Mouse (Mus musculus): ENCODE results near the gene Casz1. TPM values are rescaled to one million over a fixed set of nuclear protein-coding genes. Genes with fewer than 3 reads are reported as not detected.

Gene Casz1
- total and polyA plus RNA-seq, 3 experiments, result 0.02 to 0.27 TPM; not detected in 1

GRCm38 (mm10) chr4:148920610-148921009 lies 116.4 kb downstream of the Casz1 start:
- no peak for ATAC-seq (ENCODE audit: extremely low read depth, insufficient number of reproducible peaks, low FRiP score, poor library complexity, severe bottlenecking)
- TF ChIP-seq GATA2 (IDR thresholded peaks at IDR 0.05; ENCODE audit: borderline replicate concordance, low read depth, low read length) (no peak), POLR2AphosphoS5 (IDR thresholded peaks at IDR 0.05; ENCODE audit: insufficient replicate concordance, low read depth, low read length) (no peak), CTCF (IDR thresholded peaks at IDR 0.05; ENCODE audit: low read depth, low read length) (no peak), TAL1 (conservative IDR thresholded peaks at IDR 0.05; ENCODE audit: low read depth, low read length) (no peak), GATA1 (IDR thresholded peaks at IDR 0.05; ENCODE audit: borderline replicate concordance, low read length) (no peak)
- Histone ChIP-seq H3K36me3 (replicated peaks) (no peaks in the 10 kb centered on the region), H3K9me3 (replicated peaks) (no peaks in the 10 kb centered on the region), H3K27me3 (ENCODE audit: insufficient read depth, low read length) (peaks cover 8% of the 10 kb centered on the region; the same call in 1 of the 2 replicates), H3K4me3 (ENCODE audit: low read depth, low read length) (no peak overlapping the region), H3K4me1 (ENCODE audit: insufficient read depth, low read depth, low read length) (no peaks in the 10 kb centered on the region)
- DNase-seq (ENCODE audit: low spot score), result no peak

- DNase-seq (ENCODE audit: low spot score) (no peak), ATAC-seq (ENCODE audit: extremely low read depth, insufficient number of reproducible peaks, low FRiP score, poor library complexity, severe bottlenecking) (no peak)
- no peaks in the 10 kb centered on the region for H3K9me3 ChIP-seq (replicated peaks)
- H3K36me3 ChIP-seq (replicated peaks), result no peaks in the 10 kb centered on the region
- H3K4me1 ChIP-seq (ENCODE audit: insufficient read depth, low read depth, low read length), result no peaks in the 10 kb centered on the region
- H3K4me3 ChIP-seq (ENCODE audit: low read depth, low read length), result no peak overlapping the region
- TF ChIP-seq POLR2AphosphoS5 (IDR thresholded peaks at IDR 0.05; ENCODE audit: insufficient replicate concordance, low read depth, low read length), result no peak
- TF ChIP-seq GATA2 (IDR thresholded peaks at IDR 0.05; ENCODE audit: borderline replicate concordance, low read depth, low read length), result no peak
- TF ChIP-seq TAL1 (conservative IDR thresholded peaks at IDR 0.05; ENCODE audit: low read depth, low read length), result no peak
- TF ChIP-seq CTCF (IDR thresholded peaks at IDR 0.05; ENCODE audit: low read depth, low read length), result no peak
- no peak for TF ChIP-seq GATA1 (IDR thresholded peaks at IDR 0.05; ENCODE audit: borderline replicate concordance, low read length)
- peaks cover 11% of the 10 kb centered on the region; the same call in 1 of the 2 replicates for H3K27me3 ChIP-seq (ENCODE audit: insufficient read depth, low read length)
Observed at GRCm38 (mm10) chr4:148922221-148922700, 118.0 kb downstream of the Casz1 start.

GRCm38 (mm10) chr4:148923414-148923813 lies 119.2 kb downstream of the Casz1 start:
- Histone ChIP-seq H3K27me3 (ENCODE audit: insufficient read depth, low read length) (peaks cover 14% of the 10 kb centered on the region; the same call in 1 of the 2 replicates), H3K36me3 (replicated peaks) (no peaks in the 10 kb centered on the region), H3K4me3 (ENCODE audit: low read depth, low read length) (no peak overlapping the region), H3K4me1 (ENCODE audit: insufficient read depth, low read depth, low read length) (no peaks in the 10 kb centered on the region), H3K9me3 (replicated peaks) (no peaks in the 10 kb centered on the region)
- ATAC-seq (ENCODE audit: extremely low read depth, insufficient number of reproducible peaks, low FRiP score, poor library complexity, severe bottlenecking) (no peak), DNase-seq (ENCODE audit: low spot score) (no peak)
- TF ChIP-seq GATA2 (IDR thresholded peaks at IDR 0.05; ENCODE audit: borderline replicate concordance, low read depth, low read length) (no peak), TAL1 (conservative IDR thresholded peaks at IDR 0.05; ENCODE audit: low read depth, low read length) (no peak), CTCF (IDR thresholded peaks at IDR 0.05; ENCODE audit: low read depth, low read length) (no peak), POLR2AphosphoS5 (IDR thresholded peaks at IDR 0.05; ENCODE audit: insufficient replicate concordance, low read depth, low read length) (no peak), GATA1 (IDR thresholded peaks at IDR 0.05; ENCODE audit: borderline replicate concordance, low read length) (no peak)

- Histone ChIP-seq H3K4me1 (ENCODE audit: insufficient read depth, low read depth, low read length) (no peaks in the 10 kb centered on the region), H3K4me3 (ENCODE audit: low read depth, low read length) (no peak overlapping the region), H3K9me3 (replicated peaks) (no peaks in the 10 kb centered on the region), H3K27me3 (ENCODE audit: insufficient read depth, low read length) (peaks cover 18% of the 10 kb centered on the region; the same call in 1 of the 2 replicates), H3K36me3 (replicated peaks) (no peaks in the 10 kb centered on the region)
- DNase-seq (ENCODE audit: low spot score) (no peak), ATAC-seq (ENCODE audit: extremely low read depth, insufficient number of reproducible peaks, low FRiP score, poor library complexity, severe bottlenecking) (no peak)
- TF ChIP-seq TAL1 (conservative IDR thresholded peaks at IDR 0.05; ENCODE audit: low read depth, low read length) (no peak), GATA2 (IDR thresholded peaks at IDR 0.05; ENCODE audit: borderline replicate concordance, low read depth, low read length) (no peak), CTCF (IDR thresholded peaks at IDR 0.05; ENCODE audit: low read depth, low read length) (no peak), GATA1 (IDR thresholded peaks at IDR 0.05; ENCODE audit: borderline replicate concordance, low read length) (no peak), POLR2AphosphoS5 (IDR thresholded peaks at IDR 0.05; ENCODE audit: insufficient replicate concordance, low read depth, low read length) (no peak)
Observed at GRCm38 (mm10) chr4:148923976-148924375, 119.7 kb downstream of the Casz1 start.

GRCm38 (mm10) chr4:148925589-148926359 lies 121.5 kb downstream of the Casz1 start:
- ATAC-seq (ENCODE audit: extremely low read depth, insufficient number of reproducible peaks, low FRiP score, poor library complexity, severe bottlenecking), result no peak
- no peak for DNase-seq (ENCODE audit: low spot score)
- TF ChIP-seq POLR2AphosphoS5 (IDR thresholded peaks at IDR 0.05; ENCODE audit: insufficient replicate concordance, low read depth, low read length) (no peak), TAL1 (conservative IDR thresholded peaks at IDR 0.05; ENCODE audit: low read depth, low read length) (no peak), CTCF (IDR thresholded peaks at IDR 0.05; ENCODE audit: low read depth, low read length) (no peak), GATA1 (IDR thresholded peaks at IDR 0.05; ENCODE audit: borderline replicate concordance, low read length) (no peak), GATA2 (IDR thresholded peaks at IDR 0.05; ENCODE audit: borderline replicate concordance, low read depth, low read length) (no peak)
- H3K4me1 ChIP-seq (ENCODE audit: insufficient read depth, low read depth, low read length), result no peaks in the 10 kb centered on the region
- H3K27me3 ChIP-seq (ENCODE audit: insufficient read depth, low read length), result peaks cover 26% of the 10 kb centered on the region; the same call in 1 of the 2 replicates
- no peaks in the 10 kb centered on the region for H3K36me3 ChIP-seq (replicated peaks)
- no peak overlapping the region for H3K4me3 ChIP-seq (ENCODE audit: low read depth, low read length)
- H3K9me3 ChIP-seq (replicated peaks), result no peaks in the 10 kb centered on the region

- ATAC-seq (ENCODE audit: extremely low read depth, insufficient number of reproducible peaks, low FRiP score, poor library complexity, severe bottlenecking) (no peak), DNase-seq (ENCODE audit: low spot score) (no peak)
- TF ChIP-seq POLR2AphosphoS5 (IDR thresholded peaks at IDR 0.05; ENCODE audit: insufficient replicate concordance, low read depth, low read length) (no peak), GATA2 (IDR thresholded peaks at IDR 0.05; ENCODE audit: borderline replicate concordance, low read depth, low read length) (no peak), TAL1 (conservative IDR thresholded peaks at IDR 0.05; ENCODE audit: low read depth, low read length) (no peak), CTCF (IDR thresholded peaks at IDR 0.05; ENCODE audit: low read depth, low read length) (no peak), GATA1 (IDR thresholded peaks at IDR 0.05; ENCODE audit: borderline replicate concordance, low read length) (no peak)
Observed at GRCm38 (mm10) chr4:148926459-148926858, 122.2 kb downstream of the Casz1 start.

More at GRCm38 (mm10) chr4:148926459-148926858, 122.2 kb downstream of the Casz1 start:
- Histone ChIP-seq H3K9me3 (replicated peaks) (no peaks in the 10 kb centered on the region), H3K27me3 (ENCODE audit: insufficient read depth, low read length) (peaks cover 32% of the 10 kb centered on the region; the same call in 1 of the 2 replicates), H3K4me3 (ENCODE audit: low read depth, low read length) (no peak overlapping the region), H3K36me3 (replicated peaks) (no peaks in the 10 kb centered on the region), H3K4me1 (ENCODE audit: insufficient read depth, low read depth, low read length) (no peaks in the 10 kb centered on the region)
